Mouse (Mus musculus) small intestine, adult 10 weeks (tissue): ENCODE measurements around the gene Egfl6. TPM values are rescaled to one million over a fixed set of nuclear protein-coding genes. Genes with fewer than 3 reads are reported as not detected.

ENCODE experiments used
- polyA plus RNA-seq: library from polyadenylated mRNA; stranded (reverse); fragments of 350-450 nt; fragmentation: Illumina TruSeq; extraction: RNeasy Lipid Tissue Mini Kit (QIAGEN cat#74804); gene quantifications from one replicate; pipeline ENCODE4 v1.2.3, GENCODE M21; 2014; ENCODE audit warnings: low replicate concordance

Egfl6 gene
- not detected for polyA plus RNA-seq

GRCm38 (mm10) chrX:166584947-166585824 is at the start of gene Egfl6:
Gene Egfl6 (minus strand): TSS chrX:166585720.

GRCm38 (mm10) chrX:166518345-166518744 is 67.2 kb downstream of the Egfl6 start, which contains the start of gene Tceanc:
Gene Tceanc (minus strand): TSS chrX:166518567.

GRCm38 (mm10) chrX:166479365-166479983 is 106.0 kb downstream of the Egfl6 start, which contains the start of gene Rab9:
Gene Rab9 (minus strand): TSS chrX:166479867.

Other genes with a start within 250 kb of the Egfl6 start
- 27.1 TPM for gene Trappc2, start 145.1 kb downstream of the Egfl6 start, polyA plus RNA-seq
- 11.7 TPM for gene Ofd1, start 145.0 kb downstream of the Egfl6 start, polyA plus RNA-seq
- 108 TPM for gene Rab9, start 105.9 kb downstream of the Egfl6 start, polyA plus RNA-seq
- 6.8 TPM for gene Tceanc, start 67.2 kb downstream of the Egfl6 start, polyA plus RNA-seq